Mouse (Mus musculus) stomach, postnatal 0 days (tissue): ENCODE results near the gene Plpp2. TPM values are rescaled to one million over a fixed set of nuclear protein-coding genes. Genes with fewer than 3 reads are reported as not detected.

Source experiments
- ATAC-seq: fragments of 200-750 bp; cut with Nextera tagmentation; 2 replicates; pipeline ENCODE4 v1.8.0; 2017; ENCODE audit not compliant: low FRiP score, low TSS enrichment
- DNase-seq: peaks from one replicate; pipeline ENCODE4 v3.0.0-alpha.2; 2016; ENCODE audit warnings: low spot score
- H3K27ac ChIP-seq: fragments of 300-500 bp; sonication (generic); replicated peaks from 2 replicates; pipeline ENCODE4 v1.5.1; 2014; ENCODE audit warnings: mild to moderate bottlenecking, control low read depth
- H3K27me3 ChIP-seq: fragments of 300-500 bp; sonication (generic); 2 replicates; pipeline ENCODE4 v1.6.1; 2014; ENCODE audit warnings: low read length; ENCODE audit not compliant: control insufficient read depth, insufficient read depth
- H3K36me3 ChIP-seq: fragments of 300-500 bp; sonication (generic); 2 replicates; pipeline ENCODE4 v1.6.1; 2014; ENCODE audit warnings: low read length, mixed read lengths; ENCODE audit not compliant: control insufficient read depth, insufficient read depth
- H3K4me1 ChIP-seq: fragments of 300-500 bp; sonication (generic); replicated peaks from 2 replicates; pipeline ENCODE4 v1.6.1; 2014; ENCODE audit warnings: antibody characterized with exemption; ENCODE audit not compliant: control insufficient read depth, insufficient read depth
- H3K4me2 ChIP-seq: fragments of 300-500 bp; sonication (generic); replicated peaks from 2 replicates; pipeline ENCODE4 v1.6.1; 2014; ENCODE audit warnings: low read depth, mild to moderate bottlenecking, control low read depth, moderate library complexity
- H3K4me3 ChIP-seq: fragments of 300-500 bp; sonication (generic); 2 replicates; pipeline ENCODE4 v1.5.1; 2014; ENCODE audit warnings: low read depth, low read length, control low read depth
- H3K9ac ChIP-seq: fragments of 300-500 bp; sonication (generic); 2 replicates; pipeline ENCODE4 v1.6.1; 2014; ENCODE audit warnings: mild to moderate bottlenecking, low read length, control low read depth, mixed read lengths
- H3K9me3 ChIP-seq: fragments of 300-500 bp; sonication (generic); 2 replicates; pipeline ENCODE4 v1.6.1; 2016; ENCODE audit warnings: low read length; ENCODE audit not compliant: control insufficient read depth
- CTCF ChIP-seq: IDR thresholded peaks from 2 replicates; pipeline ENCODE4 v1.5.1; 2016; ENCODE audit warnings: antibody characterized with exemption, low read depth, mild to moderate bottlenecking, moderate library complexity
- EP300 ChIP-seq: optimal IDR thresholded peaks from 2 replicates; pipeline ENCODE3; 2016; ENCODE audit warnings: antibody characterized with exemption
- WGBS: fragments of 180-500 bp; shearing (Covaris S2); extraction: QIAGEN DNeasy Blood & Tissue Kit; methylation state at CpG from one replicate; pipeline ENCODE4 v1.1.7; 2014; 5-methylcytosine and 5-hydroxymethylcytosine counted together
- polyA plus RNA-seq: library from polyadenylated mRNA; unstranded; fragments of >200 nt; fragmentation: Nextera tagmentation; extraction: Ambion mirVana; gene quantifications from 2 replicates; pipeline ENCODE4 v1.2.1, GENCODE M21; 2015

Gene Plpp2
- polyA plus RNA-seq, 1 experiment from 2014 or later: 81.8 TPM

- ATAC-seq (no peak), DNase-seq (peak; percentile 2)
- 89% methylated on average over 2 of the region's 2 CpGs for WGBS
- no peaks in the 10 kb centered on the region for H3K27me3 ChIP-seq
- H3K4me2 ChIP-seq: no peak overlapping the region
- H3K9me3 ChIP-seq: no peaks in the 10 kb centered on the region
- H3K9ac ChIP-seq: no peak overlapping the region
- H3K4me1 ChIP-seq: no peaks in the 10 kb centered on the region
- no peak overlapping the region for H3K4me3 ChIP-seq
- no peaks in the 10 kb centered on the region for H3K36me3 ChIP-seq
- TF ChIP-seq EP300: no peak
- TF ChIP-seq CTCF: no peak
- no peak overlapping the region for H3K27ac ChIP-seq
These were observed 37.7 kb upstream of the Plpp2 start for GRCm38 (mm10) chr10:79571314-79571713.

- H3K4me2 ChIP-seq: no peak overlapping the region
- ATAC-seq (no peak), DNase-seq (no peak)
- H3K9me3 ChIP-seq: no peaks in the 10 kb centered on the region
- TF ChIP-seq EP300 (no peak), CTCF (no peak)
- no peak overlapping the region for H3K4me3 ChIP-seq
- H3K9ac ChIP-seq: no peak overlapping the region
- no peak overlapping the region for H3K27ac ChIP-seq
- H3K27me3 ChIP-seq: no peaks in the 10 kb centered on the region
- H3K4me1 ChIP-seq: no peaks in the 10 kb centered on the region
- no peaks in the 10 kb centered on the region for H3K36me3 ChIP-seq
- WGBS: 85% methylated on average over 5 of the region's 5 CpGs
These were observed 36.3 kb upstream of the Plpp2 start for GRCm38 (mm10) chr10:79569921-79570320.

DNA sequence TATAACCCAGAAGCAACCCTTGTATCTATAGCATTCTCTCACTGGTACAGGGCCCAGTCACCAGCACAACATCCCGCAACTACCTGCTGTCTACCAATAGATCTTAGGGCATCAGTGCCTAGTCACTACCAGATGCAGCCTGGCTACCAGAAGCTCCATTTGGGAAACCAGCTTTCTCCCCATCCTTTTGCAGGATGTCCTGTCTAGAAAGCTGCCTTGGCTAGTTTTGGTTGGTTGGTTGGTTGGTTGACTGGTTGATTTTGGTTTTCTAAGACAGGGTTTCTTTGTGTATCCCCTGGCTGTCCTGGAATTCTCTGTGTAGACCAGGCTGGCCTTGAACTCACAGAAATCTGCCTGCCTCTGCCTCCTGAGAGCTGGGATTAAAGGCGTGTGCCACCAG, 26.1 kb upstream of the Plpp2 start:
- H3K36me3 ChIP-seq: no peaks in the 10 kb centered on the region
- H3K4me2 ChIP-seq: no peak overlapping the region
- ATAC-seq (no peak), DNase-seq (no peak)
- H3K27me3 ChIP-seq: no peaks in the 10 kb centered on the region
- WGBS: 93% methylated on average over 2 of the region's 2 CpGs
- no peak overlapping the region for H3K9ac ChIP-seq
- TF ChIP-seq EP300: no peak
- no peak for TF ChIP-seq CTCF
- H3K9me3 ChIP-seq: no peaks in the 10 kb centered on the region
- no peak overlapping the region for H3K4me3 ChIP-seq
- H3K27ac ChIP-seq: no peak overlapping the region
- no peaks in the 10 kb centered on the region for H3K4me1 ChIP-seq

- TF ChIP-seq CTCF (no peak), EP300 (no peak)
- no peak for ATAC-seq
- Histone ChIP-seq H3K4me1 (0 out of 2 replicates have a peak, but pooled peaks cover 2% of the 10 kb centered on the region), H3K4me2 (no peak overlapping the region), H3K9me3 (no peaks in the 10 kb centered on the region), H3K4me3 (no peak overlapping the region), H3K9ac (no peak overlapping the region), H3K27ac (no peak overlapping the region), H3K36me3 (no peaks in the 10 kb centered on the region), H3K27me3 (no peaks in the 10 kb centered on the region)
- 91% methylated on average over 5 of the region's 5 CpGs for WGBS
- peak; percentile 13 for DNase-seq
These were observed 23.9 kb upstream of the Plpp2 start for GRCm38 (mm10) chr10:79557496-79557895.

GRCm38 (mm10) chr10:79556951-79557350, 23.4 kb upstream of the Plpp2 start:
- no peak for TF ChIP-seq EP300
- no peak for TF ChIP-seq CTCF
- H3K27ac ChIP-seq: no peak overlapping the region
- no peak overlapping the region for H3K9ac ChIP-seq
- H3K9me3 ChIP-seq: no peaks in the 10 kb centered on the region
- no peaks in the 10 kb centered on the region for H3K36me3 ChIP-seq
- no peaks in the 10 kb centered on the region for H3K27me3 ChIP-seq
- DNase-seq (peak; percentile 10), ATAC-seq (no peak)
- 88% methylated on average over 5 of the region's 5 CpGs for WGBS
- no peak overlapping the region for H3K4me3 ChIP-seq
- H3K4me1 ChIP-seq: 0 out of 2 replicates have a peak, but pooled peaks cover 2% of the 10 kb centered on the region
- H3K4me2 ChIP-seq: no peak overlapping the region

GRCm38 (mm10) chr10:79555238-79555724, 21.7 kb upstream of the Plpp2 start:
- no peak overlapping the region for H3K27ac ChIP-seq
- 22% methylated on average over 7 of the region's 7 CpGs for WGBS
- peak overlapping the region; percentile 95 for H3K4me2 ChIP-seq
- peak overlapping the region; percentile 84 for H3K4me3 ChIP-seq
- H3K9ac ChIP-seq: peak overlapping the region; percentile 89
- no peaks in the 10 kb centered on the region for H3K9me3 ChIP-seq
- no peaks in the 10 kb centered on the region for H3K27me3 ChIP-seq
- H3K36me3 ChIP-seq: no peaks in the 10 kb centered on the region
- TF ChIP-seq EP300 (no peak), CTCF (no peak)
- ATAC-seq: peak; percentile 8; the same call in 1 of the 2 replicates
- 0 out of 2 replicates have a peak, but pooled peaks cover 2% of the 10 kb centered on the region for H3K4me1 ChIP-seq
- peak; percentile 13 for DNase-seq
